Mouse (Mus musculus) c-Kit-positive CD71-positive TER-119-positive erythroid progenitor cells, embryonic 14.5 days (primary cell): ENCODE measurements around the gene Foxa1.

Experiments used
- DNase-seq: peaks from one replicate; pipeline ENCODE4 v3.0.0-alpha.2; 2013; ENCODE audit warnings: low spot score

Foxa1 gene

DNA sequence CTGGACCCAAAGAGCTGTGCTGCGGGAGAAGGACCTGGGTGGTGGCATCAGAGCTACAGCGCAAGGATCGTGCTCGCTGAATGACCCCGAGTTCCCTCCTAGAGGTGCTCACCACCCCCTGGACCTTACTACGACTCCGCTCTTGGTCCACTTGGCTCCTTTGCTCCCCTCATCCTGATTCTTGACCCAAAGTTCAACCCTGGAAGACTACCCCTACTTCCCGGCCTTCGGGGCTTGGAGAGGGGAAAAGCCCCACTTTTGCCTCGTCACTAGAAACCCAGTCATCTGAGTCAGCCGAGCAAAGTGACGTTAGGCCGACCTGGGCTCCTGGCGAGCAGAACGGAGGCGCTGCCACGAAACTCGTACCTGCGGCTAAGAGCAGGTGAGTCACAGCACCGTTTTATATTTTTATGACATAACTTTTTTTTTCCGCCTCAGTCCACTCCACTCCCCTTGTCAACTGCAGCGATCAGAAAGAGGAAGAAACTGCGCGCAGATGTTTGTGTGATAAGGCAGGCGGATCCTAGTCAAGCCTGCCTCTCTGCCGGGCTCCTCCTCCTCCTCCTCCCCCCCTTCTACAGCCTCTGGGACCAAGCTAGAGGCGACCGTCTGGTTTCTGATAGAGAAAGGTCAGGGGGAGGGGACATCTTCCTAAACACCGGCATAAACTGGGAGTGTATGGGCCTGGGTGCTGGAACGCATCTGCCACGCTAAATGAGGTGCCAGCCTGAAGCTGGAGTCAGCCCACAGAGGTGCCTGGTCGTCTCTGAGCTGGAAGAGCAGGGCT is at the start of gene Foxa1:
Gene Foxa1 (minus strand): TSS at position 502 of the 787 bp plus-strand sequence.
- DNase-seq: no peak

DNA sequence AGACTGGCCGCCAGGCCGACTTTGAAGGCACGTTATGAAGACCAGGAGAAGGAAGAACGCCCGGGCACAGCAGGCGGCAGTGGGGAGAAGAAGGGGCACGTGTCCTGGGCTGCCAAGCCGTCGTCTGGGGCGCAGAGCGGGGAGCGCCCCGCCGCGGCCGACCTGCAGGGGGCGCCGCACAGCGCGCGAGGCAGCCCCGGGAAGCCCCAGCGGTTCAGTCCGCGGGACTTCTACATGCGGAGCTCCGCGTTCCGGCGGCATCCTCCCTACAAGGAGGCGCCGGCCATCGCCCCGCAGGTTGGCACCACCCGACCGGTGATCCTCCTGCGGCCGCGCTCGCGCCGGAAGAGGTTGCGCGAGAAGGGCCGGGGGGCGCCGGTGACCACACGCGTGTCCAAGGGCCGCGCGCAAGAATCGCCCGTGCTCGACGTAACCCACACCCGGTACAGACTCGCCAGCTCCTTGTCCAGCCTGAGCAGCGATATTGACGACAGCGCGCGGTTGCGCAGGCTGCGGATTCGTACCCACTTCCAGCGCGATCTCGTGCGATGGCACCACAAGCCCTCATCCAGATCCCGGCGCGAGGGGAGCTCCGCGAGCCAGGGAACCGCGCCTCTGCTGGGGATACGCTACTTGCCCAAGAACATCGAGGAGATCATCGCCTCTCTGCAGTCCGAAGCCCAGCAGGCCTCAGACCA is 29.4 kb upstream of the Foxa1 start:
- no peak for DNase-seq

DNA sequence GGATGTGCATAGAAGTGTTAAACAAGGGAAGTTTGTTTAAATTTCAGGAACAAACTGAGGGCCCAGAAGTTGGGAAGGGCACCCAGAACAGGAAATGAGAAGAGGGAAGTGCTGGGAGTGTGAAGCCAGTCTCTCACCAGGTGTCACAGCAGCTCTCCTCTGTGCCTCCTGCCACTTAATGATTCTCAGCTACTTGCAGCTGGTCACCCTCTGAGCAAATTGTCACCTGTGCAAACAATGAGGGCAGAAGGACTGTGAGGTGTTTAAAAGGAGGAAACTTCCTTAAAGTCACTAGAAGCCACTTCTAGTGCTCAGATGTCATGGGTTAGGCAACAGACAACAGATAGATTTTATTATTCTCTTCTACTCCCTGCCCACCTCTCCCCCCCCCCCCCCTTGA is 25.7 kb upstream of the Foxa1 start:
- DNase-seq: no peak

DNA sequence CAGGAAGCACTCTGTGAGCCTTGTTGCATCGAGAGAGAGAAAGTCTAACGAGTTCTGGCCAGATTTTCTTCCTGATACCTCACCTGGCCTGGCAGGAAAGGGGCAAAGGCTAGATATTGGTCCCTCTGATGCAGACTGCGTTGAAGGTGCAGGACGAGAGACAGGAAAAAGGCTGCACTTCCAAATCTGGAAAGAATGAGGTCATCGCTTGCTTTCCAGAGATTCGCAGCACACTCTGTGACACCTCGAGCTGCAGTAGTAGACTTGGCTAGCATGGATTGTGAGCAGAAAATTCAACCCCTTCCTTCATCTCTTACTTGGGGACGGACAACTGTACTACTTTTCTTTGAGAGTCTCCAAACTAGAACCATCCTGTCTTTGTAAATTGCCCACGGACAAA is 25.1 kb upstream of the Foxa1 start:
- no peak for DNase-seq

DNA sequence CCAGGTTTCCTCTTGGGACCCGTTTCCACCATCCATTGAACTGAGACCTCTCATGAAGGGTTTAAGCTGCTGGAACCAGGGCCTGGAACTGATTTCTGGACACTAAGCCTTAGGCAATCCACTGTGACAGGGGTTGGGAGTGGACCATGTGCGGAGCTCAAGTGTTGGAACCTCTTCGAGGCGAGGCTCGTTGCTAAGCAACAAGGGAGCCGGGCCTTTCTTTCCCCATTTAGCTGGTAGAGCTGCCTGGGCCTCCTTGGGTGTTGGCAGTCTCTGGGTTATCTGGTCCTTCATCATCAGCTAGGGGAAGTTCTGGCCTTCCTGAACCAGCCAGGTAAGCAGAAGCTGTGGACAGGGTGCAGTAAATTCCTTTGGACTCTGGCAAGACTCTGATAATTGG is 17.2 kb upstream of the Foxa1 start, which contains the start of gene Ttc6:
Gene Ttc6 (plus strand): TSS at position 205 of the 400 bp plus-strand sequence.
- no peak for DNase-seq

DNA sequence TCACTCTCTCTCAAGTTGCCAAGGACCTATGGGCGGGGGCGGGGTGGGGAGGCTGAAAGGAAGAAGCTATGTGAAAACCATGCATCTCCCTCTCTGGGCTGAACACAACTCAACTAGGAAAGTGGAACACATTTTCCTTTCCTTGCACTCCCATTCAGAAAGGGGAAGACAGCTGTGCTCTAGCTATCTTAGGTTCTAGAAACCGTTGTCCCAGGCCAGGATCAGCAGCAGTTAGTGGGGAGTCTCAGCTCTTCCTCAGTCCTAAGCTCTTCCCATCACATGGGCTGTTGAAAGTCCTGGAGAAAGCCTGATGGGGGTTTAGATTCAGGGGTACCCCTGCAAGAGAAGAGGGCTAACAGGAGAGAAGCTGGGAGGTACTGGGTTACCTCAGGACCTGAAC is 7.4 kb upstream of the Foxa1 start:
- DNase-seq: no peak

DNA sequence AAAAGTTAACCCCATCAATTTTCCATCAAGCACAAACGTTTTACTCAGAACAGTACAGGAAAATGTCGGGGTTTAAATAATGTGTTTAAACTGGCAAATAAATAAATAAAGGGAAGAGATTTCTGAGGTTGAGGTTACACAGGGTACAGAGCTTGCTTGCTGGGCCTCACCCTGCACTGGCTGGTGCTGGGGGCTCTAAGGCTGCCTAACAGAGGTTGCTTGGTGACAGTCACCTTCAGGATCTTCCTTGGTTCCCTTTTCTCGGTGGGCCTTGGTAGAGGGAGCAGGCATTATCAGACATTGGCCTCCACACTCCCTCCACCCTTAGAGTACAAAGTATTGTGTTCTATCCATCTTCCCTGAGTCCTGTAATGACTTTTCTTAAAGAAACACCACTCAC is 5.6 kb upstream of the Foxa1 start:
- DNase-seq: no peak

DNA sequence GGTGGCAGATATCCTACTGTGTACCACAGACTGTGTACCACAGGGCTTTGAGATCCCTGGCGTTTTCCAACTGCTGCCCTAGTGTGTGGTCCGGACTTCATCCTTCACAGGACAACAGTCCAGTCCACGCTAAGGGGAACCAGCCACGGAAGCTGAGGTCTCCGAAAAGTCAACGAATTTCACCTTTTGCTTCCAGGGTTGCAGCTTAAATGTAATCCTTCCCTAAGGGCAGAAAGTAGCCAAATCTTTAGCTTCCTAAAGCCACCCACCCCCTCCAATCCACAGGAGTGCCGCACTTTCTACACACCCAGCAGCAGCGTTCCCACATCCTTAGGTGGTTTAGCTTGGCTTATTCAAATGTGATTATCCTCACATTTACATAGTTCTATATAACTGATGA is 4.2 kb upstream of the Foxa1 start:
- no peak for DNase-seq

DNA sequence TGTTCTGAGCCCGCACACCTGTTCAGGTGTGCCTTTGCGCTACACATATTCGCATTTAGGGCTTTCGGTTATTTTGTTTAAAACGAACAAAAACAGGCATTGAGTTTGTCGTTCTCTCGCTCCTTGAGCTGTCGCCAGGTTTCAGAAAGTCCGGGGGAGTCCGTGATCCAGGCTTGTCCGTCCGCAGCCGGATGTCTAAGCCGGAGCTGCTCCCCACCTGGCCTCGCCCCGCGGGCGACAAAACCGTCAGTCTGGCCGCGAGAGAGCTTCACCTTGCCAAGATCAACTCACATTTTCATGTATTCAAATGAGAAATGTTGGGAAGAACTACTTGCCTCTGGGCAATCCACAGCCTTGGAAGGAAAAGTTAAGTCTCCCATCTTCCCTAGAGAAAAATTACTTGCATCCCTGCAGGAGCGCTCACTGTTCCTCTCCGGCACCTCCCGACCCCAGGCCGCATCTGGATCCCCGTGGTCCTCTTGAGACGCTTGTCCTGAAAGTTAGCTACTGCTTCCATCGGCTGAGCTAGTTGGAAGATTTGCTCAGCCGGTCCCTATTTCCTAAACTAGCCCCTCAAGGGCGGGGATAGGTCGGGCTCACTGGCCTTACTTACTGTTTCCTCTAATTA is 3.6 kb upstream of the Foxa1 start:
- no peak for DNase-seq

DNA sequence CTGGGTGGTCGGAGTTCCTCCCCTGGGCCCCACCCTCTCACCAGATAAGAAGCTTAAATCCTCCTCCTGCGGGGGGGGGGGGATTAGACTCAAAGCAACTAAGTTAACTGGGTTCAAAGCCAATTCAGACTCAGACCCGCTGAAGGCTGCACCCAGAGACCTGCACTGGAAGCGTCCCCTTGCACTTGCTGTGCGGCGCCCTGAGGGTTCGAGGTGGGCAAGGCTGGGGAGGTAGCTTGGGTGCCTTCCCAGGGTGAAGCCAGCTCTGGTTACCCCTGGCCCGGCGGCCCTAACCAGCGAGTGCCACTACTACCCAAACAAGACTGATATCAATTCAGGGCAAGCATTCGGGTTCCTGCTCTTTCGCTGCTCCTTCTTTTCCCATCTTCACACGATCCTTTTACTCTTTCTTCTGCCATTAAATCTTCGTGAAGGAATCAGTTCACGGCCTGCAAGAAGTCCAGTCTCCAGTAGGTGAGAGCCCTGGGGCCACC is 3.0 kb upstream of the Foxa1 start:
- no peak for DNase-seq

DNA sequence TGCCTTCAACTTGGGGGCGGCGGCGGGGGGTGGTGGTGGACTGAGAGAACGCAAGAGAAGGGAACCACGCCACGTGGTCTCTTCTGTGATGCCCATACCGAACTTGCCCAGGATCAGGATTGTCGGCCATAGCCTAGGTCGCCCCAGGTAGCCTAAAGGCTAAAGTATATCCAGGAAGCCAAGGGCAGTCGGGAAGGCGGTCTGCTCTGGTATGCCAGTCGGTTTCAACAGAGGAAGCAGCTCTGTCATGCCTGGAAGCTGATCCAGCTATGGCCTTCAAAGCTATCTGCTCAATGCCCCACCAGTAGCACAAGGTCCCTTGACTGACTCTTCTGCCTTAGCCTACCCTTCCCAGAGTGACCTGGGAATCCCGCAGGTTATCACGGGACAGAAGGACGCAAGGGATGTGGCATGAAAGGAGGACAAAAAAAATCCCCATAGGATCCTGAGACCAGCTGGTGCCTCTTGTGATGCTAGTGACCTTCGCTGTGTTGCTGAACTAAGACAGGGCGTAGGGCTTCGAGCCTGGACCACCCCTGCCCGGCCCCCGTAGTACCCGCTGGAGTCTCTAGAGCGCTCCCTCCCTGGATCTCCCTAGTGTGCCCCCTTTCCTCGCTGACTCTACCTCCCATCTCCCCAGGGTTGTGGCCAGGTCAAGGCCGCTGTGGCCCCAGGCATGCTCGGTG is 2.4 kb upstream of the Foxa1 start:
- DNase-seq: no peak

DNA sequence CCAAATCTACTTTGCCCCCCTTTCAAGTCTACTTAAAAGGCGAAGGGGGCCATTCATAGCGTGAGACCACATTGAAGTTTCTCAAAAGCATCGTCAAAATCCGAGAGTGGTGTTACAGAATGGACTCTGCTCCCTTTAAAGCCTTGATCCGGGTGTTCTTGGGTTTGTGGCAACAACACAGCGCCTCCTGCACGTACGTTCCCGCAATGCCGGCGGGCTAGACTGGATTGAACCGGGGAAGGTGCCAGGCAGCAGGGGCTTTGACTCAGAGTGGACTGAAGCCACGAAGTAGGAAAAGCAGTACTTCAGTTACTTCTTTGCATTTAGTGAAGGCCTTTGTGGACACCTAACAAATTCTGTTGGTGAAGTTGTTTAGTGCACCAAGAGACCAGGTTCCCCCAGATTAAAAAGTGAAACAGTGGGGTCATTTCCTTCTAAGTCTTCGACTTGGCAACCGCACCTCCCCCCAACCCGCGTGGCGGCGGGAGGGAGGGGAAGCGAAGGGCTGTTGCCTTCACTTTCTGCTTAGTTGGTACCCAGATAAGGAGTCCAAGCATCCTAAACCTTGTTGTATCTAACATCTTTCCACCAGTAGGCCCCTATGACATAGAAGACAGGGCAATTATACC is 1.8 kb upstream of the Foxa1 start:
- DNase-seq: no peak

DNA sequence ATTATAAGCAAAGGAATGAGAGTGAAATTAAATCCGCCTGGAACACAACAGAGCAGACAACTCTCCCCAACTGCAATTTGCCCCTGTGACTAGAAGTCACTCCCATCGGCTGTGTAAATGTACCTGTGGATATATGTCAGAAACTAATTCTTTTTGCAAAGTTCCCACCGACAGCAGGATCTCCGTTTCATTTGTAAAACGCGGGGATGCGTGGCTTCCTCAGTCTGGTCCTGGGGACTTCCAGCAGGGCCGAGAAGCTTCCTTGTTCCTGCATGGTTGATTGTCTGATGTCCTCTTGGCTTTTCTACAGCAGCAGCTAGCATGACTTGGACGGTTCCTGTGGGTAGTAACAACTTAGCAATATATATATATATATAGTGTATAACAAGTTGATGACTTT is 1.2 kb upstream of the Foxa1 start:
- no peak for DNase-seq

DNA sequence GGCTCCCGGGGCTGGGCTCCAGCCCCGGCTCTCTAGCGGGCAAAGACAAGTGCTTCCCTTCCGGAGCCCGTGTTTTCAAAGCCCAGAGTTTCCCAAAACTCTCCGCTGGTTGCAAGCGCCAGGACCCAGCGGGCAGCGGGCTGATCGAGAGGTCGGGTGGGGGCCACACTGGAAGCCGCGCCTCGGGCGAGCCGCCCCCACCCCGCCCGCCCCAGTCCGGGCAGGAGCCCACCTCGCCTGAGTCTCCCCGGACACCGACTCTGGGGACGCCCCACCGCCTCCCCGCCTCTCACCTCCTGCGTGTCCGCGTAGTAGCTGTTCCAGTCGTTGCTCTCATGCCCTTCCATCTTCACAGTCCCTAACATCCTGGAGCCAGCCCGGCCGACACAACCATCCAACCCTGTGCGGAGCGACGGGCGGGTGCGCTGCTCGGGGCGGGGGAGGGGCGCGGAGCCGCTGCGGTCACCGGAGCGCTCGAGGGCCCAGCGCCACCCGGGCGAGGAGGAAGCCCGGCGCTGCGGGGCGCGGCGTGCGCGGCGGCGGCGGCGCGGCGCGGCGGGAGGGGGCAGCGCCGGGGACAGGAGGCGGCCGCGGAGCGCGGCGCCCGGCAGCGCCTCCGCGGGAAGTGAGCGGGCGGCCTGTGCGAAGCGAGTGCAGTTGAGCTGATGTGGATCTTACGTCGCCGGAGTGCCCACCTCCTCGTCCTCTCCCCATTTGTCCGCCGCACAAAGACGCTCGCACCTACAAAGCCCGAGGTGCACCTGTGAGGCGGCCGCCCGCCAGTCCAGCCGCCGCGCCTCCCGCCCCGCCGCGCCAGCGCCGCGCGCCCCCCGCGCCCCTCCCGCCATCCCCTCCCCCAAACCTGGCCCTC is 1.1 kb downstream of the Foxa1 start:
- DNase-seq: no peak

DNA sequence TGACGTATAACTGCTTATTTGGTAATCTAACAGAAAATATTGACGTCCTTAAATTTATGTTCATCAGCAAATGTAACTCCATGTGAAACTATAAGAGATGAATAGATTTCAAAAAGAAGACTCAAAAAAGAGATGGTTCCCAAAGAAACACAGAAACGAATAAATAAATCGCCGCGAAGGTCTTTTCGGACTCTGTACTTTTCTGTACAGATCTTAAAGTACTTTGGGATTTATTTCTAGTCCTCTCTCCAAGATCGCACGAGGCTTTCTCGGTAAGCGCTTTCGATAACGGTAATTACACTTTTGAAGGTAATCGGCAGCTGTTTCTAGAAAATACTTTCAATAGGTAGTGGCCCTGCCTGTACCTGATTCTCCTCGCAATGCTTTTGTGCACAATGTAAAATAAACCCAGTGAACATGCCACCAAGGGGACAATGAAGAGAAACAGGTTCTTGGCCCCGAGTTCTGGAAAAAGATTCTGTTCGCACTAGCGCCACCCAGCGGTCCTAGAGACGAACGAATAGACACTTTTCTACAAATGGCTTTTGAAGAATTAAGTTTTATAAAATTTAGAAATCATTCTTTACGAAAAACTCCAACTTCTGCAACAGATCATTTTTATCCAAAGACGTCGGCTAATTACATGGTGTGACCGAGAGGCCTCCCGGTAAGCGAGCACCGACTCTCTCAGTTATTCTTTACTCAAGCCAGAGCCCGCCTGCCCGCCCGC is 1.9 kb downstream of the Foxa1 start:
- DNase-seq: peak; percentile 41

DNA sequence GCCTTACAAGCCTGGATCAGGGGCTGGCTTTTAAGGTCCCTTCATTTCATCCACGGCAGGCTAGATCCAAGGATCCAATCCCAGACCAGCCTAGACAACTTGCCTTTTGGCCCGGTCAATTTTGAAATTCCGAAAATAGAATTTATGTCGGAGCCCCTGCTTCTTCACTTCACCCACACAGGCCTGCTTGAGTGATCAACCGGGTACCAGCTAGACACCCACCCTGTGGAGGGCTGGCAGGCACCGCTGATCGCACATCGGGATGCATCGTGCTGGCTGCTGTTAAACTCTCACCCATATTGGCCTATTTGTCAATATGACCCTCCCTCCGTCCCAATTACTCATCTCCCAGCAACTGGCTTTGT is 3.1 kb downstream of the Foxa1 start:
- no peak for DNase-seq

DNA sequence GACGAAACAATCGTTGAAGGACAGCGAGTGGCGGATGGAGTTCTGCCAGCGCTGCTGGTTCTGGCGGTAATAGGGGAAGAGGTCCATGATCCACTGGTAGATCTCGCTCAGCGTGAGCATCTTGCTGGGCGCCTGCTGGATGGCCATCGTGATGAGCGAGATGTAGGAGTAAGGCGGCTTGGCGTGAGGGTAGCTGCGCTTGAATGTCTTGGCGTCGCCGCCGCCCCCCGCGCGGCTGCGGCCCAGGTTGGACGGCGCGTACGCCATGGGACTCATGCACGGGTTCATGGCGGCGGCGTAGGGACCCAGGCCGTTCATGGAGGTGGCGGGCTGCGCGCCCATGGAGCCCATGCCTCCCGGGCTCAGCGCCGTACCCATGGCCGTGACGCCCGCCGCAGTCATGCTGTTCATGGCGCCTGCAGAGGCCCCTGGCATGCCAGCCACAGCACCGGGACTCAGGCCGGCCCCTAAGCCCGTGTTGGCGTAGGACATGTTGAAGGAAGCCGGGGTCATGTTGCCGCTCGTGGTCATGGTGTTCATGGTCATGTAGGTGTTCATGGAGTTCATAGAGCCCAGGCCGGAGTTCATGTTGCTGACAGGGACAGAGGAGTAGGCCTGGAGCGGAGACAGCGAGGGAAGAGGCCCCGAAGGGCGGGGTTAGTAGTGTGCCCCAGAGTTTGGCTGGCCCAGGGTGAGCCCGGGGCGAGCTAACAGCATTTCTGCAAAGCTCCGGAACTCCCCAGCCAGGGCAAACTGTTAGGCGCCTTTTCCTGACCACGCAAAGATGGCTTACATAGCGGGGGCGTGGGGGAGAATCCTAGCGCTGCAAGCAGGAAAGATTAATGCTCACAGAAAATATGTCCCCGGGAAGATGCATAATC is 3.7 kb downstream of the Foxa1 start:
- DNase-seq: no peak

DNA sequence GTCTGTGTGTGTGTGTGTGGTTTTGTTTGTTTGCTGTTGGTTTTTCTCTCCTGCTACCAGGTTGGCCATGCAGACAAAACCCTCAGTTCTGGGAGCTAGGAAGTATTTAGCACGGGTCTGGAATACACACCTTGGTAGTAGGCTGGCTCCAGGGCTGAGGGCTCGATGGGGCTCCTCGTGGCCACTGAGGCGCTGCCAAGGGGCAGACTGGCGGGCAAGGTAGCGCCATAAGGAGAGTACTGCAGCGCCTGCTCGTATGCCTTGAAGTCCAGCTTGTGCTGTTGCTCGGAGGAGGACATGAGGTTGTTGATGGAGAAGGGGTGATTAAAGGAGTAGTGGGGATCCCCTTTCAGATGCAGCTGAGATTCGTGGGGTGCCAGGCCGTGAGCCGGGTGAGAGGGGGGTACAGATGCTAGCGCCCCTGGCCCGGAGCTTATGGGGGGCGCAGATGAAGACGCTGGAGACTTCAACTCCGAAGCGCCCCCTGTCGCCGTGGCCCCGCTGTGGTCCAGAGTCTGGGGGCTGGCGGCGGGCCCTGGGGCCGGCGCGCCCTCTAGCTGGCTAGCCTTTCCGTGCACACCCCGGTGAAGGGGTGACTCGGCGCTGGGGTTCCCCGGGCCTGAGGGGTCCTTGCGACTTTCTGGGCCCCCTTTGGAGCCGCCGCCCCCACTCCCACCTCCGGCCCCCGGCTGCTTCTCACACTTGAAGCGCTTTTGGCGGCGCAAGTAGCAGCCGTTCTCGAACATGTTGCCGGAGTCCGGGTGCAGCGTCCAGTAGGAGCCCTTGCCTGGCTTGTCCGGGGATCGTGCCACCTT is 4.6 kb downstream of the Foxa1 start:
- no peak for DNase-seq
